Mouse (Mus musculus) cerebellum, adult 8-10 months (tissue): Measurements from ENCODE around the gene Lmx1b.

Experiments used
- DNase-seq: peaks from one replicate; pipeline ENCODE4 v3.0.0; 2022

Lmx1b gene

DNA sequence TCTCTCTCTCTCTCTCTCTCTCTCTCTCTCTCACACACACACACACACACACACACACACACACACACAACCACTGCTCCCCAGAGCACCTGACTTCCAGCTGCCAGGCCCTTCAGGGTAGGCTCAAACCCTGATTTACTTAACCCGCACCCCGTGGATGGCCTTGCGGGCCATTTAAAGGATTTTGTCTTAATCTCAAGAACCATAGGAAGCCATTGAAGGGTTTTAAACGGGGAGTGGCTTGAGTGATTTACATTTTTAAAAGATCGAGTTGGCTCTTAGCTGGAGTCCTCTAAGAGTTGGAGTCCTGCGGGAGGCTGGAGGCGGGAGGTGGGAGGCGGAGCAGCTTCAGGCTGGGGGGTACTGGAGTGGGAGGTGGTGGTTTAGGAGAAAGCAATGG, 58.4 kb downstream of the Lmx1b start:
- DNase-seq: no peak

GRCm38 (mm10) chr2:33581449-33581777, 58.9 kb downstream of the Lmx1b start:
- no peak for DNase-seq

- DNase-seq: no peak
These were observed 59.4 kb downstream of the Lmx1b start for GRCm38 (mm10) chr2:33580697-33581448.

DNA sequence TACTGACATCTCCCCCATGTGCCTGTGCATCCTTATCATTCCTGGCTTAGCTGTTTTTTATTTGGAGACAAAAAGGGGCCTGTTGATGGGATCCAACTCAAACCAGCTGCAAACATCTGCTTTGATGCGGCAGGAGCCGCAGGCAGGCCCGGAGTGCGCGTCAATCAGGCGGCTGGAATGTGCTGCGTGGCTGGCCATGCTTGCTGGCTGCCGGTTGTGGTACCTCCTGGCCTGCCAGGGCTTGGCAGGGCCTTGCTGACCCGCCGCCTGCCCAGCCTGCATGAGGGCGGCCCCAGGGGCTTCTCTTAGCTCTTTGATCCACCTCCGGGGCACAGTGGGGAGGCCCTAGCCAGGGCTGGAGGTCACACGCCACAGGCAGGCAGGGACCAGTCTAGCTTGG, 64.9 kb downstream of the Lmx1b start:
- no peak for DNase-seq

DNA sequence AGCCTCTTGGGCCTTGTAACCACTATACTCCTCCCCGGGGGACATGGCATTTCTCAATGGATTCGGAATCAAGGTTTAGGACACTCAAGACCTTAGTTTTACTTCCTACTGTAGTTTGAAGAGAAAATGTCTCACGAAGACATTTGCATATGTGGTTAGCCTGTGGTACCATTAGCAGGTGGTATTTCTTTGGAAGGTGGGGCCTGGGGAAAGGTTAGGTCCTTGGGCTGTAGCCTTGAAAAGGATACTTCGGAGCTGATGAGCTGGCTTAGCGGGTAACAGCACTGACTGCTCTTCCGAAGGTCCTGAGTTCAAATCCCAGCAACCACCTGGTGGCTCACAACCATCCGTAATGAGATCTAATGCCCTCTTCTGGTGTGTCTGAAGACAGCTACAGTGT, 67.2 kb downstream of the Lmx1b start:
- no peak for DNase-seq

- no peak for DNase-seq
These were observed 69.0 kb downstream of the Lmx1b start for GRCm38 (mm10) chr2:33571219-33571824.

- no peak for DNase-seq
These were observed 70.6 kb downstream of the Lmx1b start for GRCm38 (mm10) chr2:33569698-33570097.

GRCm38 (mm10) chr2:33569240-33569639, 71.1 kb downstream of the Lmx1b start:
- peak; percentile 18 for DNase-seq

GRCm38 (mm10) chr2:33565886-33566285, 74.4 kb downstream of the Lmx1b start:
- no peak for DNase-seq

GRCm38 (mm10) chr2:33564748-33565147, 75.6 kb downstream of the Lmx1b start:
- DNase-seq: no peak

DNA sequence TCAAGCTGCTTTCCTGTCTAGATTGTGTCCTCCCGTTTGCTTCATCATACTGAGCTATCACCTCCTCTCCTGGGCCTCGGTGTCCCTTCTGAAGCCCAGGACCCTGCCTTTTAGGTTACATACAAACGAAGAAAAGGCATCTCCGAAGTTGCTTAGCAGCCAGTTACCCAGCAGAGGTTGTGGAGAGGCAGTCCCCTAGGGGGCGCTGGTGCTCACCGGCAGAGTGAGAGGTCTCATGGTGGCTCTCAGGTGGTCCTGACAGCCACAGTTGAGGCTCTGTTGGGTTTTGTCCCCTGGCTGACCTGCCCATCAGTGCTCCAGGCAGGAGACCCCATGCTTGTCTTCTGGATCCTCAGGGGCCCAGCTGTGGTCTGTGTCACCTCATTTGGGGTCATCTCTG, 80.6 kb downstream of the Lmx1b start:
- peak; percentile 41 for DNase-seq

DNA sequence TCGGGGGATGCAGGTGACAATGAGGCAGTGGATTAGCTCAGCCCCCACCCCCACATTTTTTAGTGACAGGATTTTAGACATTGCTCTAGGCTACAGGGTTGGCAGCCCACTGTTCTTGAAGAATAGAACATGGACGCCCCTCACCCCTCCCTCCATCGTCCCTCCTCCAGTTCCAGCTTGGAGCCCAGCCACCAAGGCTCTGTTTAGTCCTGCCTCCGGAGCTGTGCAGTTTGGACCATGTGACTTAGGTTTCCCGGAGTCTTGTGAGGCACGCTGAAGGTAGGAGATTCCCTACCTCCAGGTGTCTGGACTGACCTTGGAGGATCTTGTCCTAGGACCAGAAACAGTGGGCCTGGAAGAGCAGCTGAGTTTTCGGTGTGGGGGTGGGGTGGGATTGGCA, 81.0 kb downstream of the Lmx1b start:
- no peak for DNase-seq

DNA sequence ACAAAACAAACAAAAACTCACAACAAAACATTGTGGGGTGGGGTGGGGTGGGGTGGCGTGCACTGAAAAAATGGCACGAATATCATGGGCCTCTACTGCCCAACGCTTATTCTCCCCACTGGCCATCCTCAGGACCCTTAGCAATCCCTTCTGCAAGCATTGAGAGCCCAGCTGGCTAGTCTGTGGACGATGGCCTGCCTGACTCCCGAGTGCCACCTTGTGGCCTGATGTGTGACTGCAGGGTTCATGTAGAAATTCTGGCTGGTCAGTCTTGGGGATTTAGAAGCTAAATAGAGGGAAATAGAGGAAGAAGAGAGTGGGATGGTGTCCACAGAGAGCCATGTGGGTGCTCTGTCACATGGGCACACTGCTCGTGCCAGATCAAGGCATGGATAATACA, 82.1 kb downstream of the Lmx1b start:
- peak; percentile 81 for DNase-seq

DNA sequence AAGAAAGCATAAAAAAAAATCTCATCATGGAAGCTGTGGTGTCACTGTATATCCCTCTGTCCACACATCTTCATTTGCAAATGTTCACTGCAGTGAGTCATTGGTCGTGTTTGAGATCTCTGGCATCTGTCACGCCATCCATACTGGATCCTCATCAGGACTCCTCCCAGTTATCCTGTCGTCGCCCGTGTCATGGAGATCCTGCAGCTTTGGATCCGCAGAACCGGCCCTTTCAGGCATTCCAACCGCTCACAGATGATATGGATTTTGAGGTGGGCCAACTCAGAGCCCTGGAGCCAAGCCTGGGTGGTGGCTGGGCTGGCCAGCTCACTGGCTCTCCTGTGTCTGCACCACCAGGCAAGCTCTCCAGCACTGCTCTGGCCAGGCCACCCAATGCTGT, 84.7 kb downstream of the Lmx1b start:
- no peak for DNase-seq

- DNase-seq: no peak
These were observed 87.6 kb downstream of the Lmx1b start for GRCm38 (mm10) chr2:33552672-33553071.

DNA sequence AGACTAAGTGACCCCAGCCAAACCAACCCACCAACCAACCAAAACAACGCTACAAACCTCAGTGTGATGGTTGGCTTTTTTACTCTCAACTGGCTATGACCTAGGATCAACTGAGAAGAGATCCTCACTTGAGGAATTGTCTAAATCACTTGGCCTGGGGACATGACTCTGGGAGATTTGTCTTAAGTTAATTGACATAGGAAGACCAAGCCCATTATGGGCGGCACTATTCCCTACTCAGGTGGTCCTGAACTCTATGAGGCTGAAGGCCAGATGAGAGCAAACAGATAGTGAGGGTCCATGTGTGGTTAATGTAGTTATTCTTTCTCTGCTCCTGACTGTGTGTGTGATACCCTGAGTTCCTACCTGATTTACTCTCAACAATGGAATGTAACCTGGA, 92.7 kb downstream of the Lmx1b start:
- DNase-seq: no peak

DNA sequence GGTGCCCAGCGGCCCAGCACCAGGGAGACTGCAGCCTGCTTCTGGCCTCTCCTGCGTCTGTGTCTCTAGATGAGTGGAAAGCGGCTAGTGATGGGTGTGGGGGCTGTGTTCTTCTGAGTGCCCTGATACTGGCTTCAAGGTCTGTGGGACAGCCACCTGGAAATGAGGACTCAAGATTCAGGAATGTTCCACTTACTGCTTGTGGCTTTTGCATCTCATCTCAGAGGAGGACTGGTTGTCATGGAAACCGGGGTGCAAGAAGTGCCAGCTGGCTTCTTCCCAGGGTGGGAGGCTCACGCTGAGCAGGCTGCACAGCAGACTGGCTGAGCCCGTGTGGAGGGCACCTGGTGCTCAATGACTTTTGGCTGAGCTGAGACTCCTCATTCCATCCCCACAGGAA, 93.4 kb downstream of the Lmx1b start:
- DNase-seq: peak; percentile 97

GRCm38 (mm10) chr2:33546051-33546450, 94.3 kb downstream of the Lmx1b start:
- DNase-seq: peak; percentile 46

GRCm38 (mm10) chr2:33544781-33545566, 95.3 kb downstream of the Lmx1b start:
- DNase-seq: peak; percentile 32

DNA sequence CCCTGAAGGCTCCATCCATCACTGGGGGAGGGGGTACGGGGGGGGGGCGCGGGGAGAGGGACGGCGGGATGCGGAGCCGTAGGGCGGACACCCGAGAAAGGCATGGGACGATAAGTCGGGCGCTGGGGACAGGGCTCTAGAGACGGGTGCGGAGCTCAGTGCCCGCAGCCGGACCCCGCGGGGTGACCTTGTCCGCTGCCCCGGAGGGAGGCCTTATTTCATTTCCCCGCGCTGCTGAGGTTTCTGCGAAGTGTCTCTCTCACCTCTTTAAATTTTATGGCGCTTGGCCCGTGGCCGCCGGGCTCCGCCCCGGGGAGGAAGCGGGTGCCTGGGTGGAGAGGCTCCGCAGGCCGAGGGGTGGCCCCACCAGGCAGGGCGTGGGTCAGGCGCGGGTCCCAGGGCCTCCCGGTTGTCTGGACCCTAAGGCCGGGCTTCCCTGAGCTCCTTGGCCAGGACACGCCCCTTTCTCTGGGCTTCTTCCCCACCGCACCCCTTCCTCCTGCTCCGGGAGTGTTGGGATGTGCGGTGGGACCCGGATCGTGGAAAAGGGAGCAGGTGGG, 96.0 kb downstream of the Lmx1b start:
- DNase-seq: peak; percentile 50

GRCm38 (mm10) chr2:33543429-33544202, 96.7 kb downstream of the Lmx1b start:
- DNase-seq: peak; percentile 63

- peak; percentile 77 for DNase-seq
These were observed 97.4 kb downstream of the Lmx1b start for GRCm38 (mm10) chr2:33542696-33543428.
